Mouse (Mus musculus): ENCODE results near the gene Zfp740. TPM values are rescaled to one million over a fixed set of nuclear protein-coding genes. Genes with fewer than 3 reads are reported as not detected.

The Zfp740 gene
- polyA plus RNA-seq, 1 experiment from 2014 or later, result 50.1 TPM

DNA sequence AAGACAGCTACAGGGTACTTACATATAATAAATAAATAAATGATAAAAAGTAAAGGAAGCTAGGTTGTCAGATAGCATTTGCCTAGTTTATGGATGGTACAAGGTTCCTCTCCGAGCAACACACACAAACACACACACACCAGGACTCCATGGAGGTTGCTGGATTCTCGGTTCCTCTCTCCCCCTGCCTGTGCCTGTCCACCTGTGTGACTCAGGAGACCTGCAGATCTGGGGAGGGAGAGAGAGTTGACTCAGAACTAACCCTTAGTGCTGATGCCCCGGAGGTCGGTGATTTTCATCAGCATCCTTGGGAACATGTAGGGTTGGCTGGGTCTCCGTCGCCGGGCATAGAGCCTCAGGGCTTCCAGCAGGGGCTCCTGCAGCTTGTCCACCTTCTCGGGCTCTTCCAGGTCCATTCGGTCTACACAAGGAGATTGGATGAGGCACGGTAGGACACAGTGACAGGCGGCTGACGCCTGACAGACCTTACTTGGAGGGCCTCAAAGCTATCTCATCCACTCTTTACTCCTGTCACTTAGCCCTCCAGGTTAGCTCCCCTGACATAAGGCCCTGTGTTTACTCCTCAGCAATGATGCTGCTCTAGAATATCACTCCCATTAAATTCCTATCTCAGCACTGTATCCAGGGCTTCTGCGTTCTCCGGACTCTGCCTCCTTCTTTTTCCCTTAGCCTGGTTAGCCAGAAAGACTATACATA, 35.7 kb downstream of the Zfp740 start:
- peaks cover 34% of the 10 kb centered on the region for H3K27me3 ChIP-seq (ENCODE audit: insufficient read depth, poor library complexity, severe bottlenecking)
- H3K4me3 ChIP-seq, result no peak overlapping the region
- H3K9me3 ChIP-seq, result no peaks in the 10 kb centered on the region
- WGBS, result 78% methylated on average over 14 of the region's 14 CpGs
- no peak overlapping the region for H3K27ac ChIP-seq
- H3K36me3 ChIP-seq, result peaks cover 8% of the 10 kb centered on the region; the same call in 1 of the 2 replicates
- peaks cover 41% of the 10 kb centered on the region for H3K4me1 ChIP-seq
- no peak for DNase-seq (ENCODE audit: low spot score)

DNA sequence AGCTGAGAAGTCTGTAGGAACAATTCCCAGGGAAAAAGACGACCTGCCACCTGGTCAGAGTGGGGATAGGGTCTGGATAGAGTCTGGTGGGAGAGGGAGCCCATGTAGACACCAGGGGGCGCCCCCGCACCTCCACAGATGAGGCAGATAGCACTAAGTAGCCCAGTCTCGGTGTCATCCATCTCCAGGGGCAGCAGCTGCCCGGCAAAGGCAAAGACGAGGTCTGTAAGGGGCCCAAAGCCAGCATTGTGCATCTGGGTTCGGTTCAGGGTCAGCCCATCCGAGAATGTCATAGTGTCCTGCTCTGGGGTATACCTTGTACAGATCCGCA, 36.2 kb downstream of the Zfp740 start:
- no peaks in the 10 kb centered on the region for H3K9me3 ChIP-seq
- H3K27ac ChIP-seq, result no peak overlapping the region
- H3K4me1 ChIP-seq, result peaks cover 41% of the 10 kb centered on the region
- peak; percentile 89 for DNase-seq (ENCODE audit: low spot score)
- H3K27me3 ChIP-seq (ENCODE audit: insufficient read depth, poor library complexity, severe bottlenecking), result peaks cover 39% of the 10 kb centered on the region
- H3K4me3 ChIP-seq, result no peak overlapping the region
- peaks cover 8% of the 10 kb centered on the region; the same call in 1 of the 2 replicates for H3K36me3 ChIP-seq
- WGBS, result 14% methylated on average over 9 of the region's 9 CpGs

DNA sequence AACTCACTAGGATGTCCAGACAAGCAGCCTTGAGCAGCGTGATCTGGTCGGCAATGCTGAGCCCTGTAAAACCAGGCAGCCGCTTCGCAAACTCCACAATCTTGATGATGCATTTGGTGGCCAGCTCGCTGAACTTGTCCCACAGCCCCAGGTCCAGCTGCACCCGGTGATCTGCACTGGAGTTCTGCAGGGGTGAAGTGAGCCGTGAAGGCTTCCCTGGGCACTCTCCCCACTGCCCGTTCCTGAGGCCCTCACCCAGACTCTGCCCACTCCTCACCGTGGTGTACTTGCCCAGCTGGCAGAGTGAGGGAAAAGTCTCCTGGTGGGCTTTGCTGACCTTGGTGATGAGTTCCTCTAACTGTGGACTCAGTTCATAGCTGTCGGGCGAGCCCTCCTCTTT, 36.8 kb downstream of the Zfp740 start:
- no peak for DNase-seq (ENCODE audit: low spot score)
- 64% methylated on average over 11 of the region's 11 CpGs for WGBS
- Histone ChIP-seq H3K27ac (no peak overlapping the region), H3K36me3 (peaks cover 8% of the 10 kb centered on the region; the same call in 1 of the 2 replicates), H3K4me3 (no peak overlapping the region), H3K4me1 (peaks cover 41% of the 10 kb centered on the region), H3K27me3 (ENCODE audit: insufficient read depth, poor library complexity, severe bottlenecking) (peaks cover 46% of the 10 kb centered on the region), H3K9me3 (no peaks in the 10 kb centered on the region)

DNA sequence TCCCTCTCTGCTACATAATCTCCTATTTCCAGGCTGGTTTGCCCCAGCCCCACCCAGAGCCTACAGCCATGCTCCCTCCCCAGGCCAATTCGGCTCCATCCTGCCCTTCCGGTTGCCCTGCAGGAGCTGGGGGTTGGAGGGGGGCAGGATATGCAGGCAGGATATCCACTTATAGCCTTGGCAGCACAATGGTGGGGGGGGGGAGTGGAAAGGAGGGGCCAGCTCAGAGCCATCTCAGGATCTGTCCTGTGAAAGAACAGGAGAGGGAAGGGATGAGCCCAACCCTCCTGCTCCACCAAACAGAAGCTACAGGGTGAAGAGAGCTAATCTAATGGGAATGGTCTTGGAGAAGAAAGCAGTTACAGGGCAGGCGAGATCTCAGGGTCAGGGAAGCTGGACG, 37.6 kb downstream of the Zfp740 start:
- H3K27me3 ChIP-seq (ENCODE audit: insufficient read depth, poor library complexity, severe bottlenecking), result peaks cover 53% of the 10 kb centered on the region
- no peak overlapping the region for H3K4me3 ChIP-seq
- H3K4me1 ChIP-seq, result peaks cover 41% of the 10 kb centered on the region
- H3K27ac ChIP-seq, result no peak overlapping the region
- WGBS, result 49% methylated on average over 4 of the region's 4 CpGs
- DNase-seq (ENCODE audit: low spot score), result no peak
- peaks cover 4% of the 10 kb centered on the region; the same call in 1 of the 2 replicates for H3K36me3 ChIP-seq
- H3K9me3 ChIP-seq, result no peaks in the 10 kb centered on the region

DNA sequence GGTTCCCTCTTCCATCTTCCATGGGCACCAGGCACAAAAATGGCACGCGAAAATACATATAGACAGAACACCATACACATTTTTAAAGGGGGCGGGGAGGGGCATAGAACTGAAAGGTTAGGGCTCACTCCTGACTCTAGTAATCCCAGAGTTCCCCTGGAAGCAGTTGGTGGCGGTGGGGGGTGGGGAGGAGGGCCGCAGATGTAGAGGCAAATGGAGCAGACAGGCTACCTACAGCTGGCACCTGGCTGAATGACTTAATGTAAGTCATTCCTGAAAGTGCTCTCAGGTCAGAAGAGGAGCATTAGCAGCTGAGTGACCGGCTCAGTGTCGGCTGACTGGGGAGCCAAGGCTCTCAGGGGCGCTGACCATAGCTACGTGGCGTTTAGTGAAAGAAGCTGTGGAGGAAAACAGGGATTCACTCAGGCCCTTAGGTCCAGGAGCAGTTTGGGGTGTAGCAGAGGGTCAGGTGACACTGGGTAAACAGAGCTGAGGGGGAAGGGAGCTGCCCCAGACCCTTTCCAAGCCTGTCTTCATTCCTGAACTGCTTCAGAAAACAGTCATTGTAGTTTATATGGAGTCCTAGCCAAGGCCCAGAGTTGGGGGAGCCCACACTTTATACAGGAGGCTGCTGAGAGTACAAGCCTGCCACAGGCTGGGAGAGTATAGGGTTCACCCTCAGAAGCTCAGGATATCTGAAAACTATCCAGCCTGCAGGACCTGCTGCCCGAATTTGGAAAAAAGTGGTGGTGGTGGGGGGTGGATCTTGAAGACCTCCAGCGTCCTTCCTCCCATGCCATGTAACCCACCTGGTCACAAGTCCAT, 39.6 kb downstream of the Zfp740 start:
- Histone ChIP-seq H3K36me3 (0 out of 2 replicates have a peak, but pooled peaks cover 2% of the 10 kb centered on the region), H3K4me3 (no peak overlapping the region), H3K9me3 (no peaks in the 10 kb centered on the region), H3K27me3 (ENCODE audit: insufficient read depth, poor library complexity, severe bottlenecking) (peaks cover 61% of the 10 kb centered on the region), H3K27ac (peak overlapping the region; percentile 59; the same call in 1 of the 2 replicates), H3K4me1 (peaks cover 54% of the 10 kb centered on the region)
- DNase-seq (ENCODE audit: low spot score), result no peak
- WGBS, result 34% methylated on average over 12 of the region's 12 CpGs

DNA sequence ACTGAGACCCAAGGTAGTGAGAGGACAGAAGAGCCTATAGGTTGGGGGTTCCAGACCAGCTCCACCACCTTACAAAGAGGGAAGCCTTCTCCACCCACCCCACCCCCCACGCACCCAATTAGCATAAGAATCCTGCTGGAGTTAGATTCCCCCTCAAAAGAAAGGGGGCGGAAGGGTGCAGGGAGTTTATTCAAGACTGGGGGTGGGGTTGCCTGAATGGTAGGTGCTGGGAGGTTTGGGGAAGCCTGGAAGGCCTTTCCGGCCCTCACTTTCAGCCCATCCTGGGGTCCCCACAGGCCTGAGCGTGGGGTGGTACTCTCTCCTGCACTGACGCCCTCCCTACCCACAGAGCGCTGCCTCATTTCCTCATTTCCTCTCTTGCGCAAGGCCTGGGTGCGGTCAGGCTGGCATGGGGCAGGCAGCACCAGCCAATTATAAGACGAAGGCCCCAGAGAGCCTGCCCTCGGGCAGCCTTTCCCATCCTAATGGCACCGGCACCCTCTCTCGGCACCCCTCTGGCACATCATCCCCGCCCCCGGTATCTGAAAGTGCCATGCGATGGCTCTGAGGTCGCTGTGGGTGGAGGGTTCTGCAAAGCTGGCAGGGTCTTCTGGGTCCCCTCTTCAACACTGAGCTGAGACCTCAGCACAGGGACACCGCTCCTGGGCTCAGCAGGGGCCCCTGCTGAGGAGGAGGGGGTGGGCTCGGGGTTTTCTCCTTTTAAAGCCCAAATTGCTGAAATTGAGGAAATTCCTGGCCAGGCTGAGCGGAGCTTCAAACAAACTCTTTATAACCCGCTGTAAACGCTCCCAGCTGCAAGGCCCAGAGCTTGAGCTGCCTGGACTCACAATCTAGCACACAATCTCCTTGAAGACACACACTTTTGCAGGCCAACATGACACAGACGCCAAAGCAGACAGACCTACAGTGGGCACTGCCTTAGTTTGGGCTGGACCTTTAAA, 40.5 kb downstream of the Zfp740 start:
- Histone ChIP-seq H3K9me3 (no peaks in the 10 kb centered on the region), H3K4me3 (peak overlapping the region; percentile 73), H3K36me3 (0 out of 2 replicates have a peak, but pooled peaks cover 2% of the 10 kb centered on the region), H3K27ac (peak overlapping the region; percentile 59), H3K4me1 (peaks cover 62% of the 10 kb centered on the region), H3K27me3 (ENCODE audit: insufficient read depth, poor library complexity, severe bottlenecking) (peaks cover 64% of the 10 kb centered on the region)
- 14% methylated on average over 22 of the region's 22 CpGs for WGBS
- no peak for DNase-seq (ENCODE audit: low spot score)

DNA sequence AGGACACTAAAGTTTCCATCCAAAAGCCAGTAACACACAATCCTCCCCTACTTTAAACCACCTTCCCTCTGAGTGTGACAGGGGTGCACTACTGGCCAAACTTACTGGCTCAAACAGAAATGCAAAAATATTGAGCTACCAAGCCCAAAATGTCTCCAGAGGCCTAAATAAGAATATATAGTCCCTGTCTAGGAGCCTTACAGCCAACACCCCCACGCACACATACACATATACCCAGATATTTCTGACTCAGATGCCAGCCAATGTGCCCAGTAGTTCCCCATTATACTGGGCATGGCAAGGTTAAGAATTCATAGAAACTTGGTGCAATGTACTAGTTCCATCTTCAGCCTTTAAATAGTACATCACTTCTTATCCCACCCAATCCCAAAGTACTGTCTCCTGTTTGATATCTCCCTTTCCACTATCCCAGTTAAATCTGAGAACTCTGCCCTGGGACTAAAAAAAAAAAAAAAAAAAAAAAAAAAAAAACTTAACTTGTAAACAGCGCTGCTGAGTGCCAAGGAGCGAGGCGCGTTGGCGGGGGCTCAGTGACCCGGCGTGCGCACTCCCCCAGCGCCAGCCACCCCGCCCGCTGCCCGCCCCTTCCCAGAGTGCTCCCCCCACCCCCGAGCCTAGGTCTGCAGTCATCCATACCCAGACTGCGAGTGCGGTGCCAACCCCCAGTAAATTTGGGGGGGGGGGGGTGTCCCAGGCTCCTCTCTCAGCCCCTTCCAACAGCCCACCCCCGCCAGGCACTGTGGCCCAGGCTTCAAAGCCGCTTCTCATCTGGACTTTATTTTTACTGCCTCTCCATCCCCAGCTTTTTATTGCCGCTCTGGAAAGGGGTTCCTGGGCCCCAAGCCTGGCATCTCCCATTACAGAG, 41.5 kb downstream of the Zfp740 start:
- WGBS, result 14% methylated on average over 19 of the region's 19 CpGs
- Histone ChIP-seq H3K4me3 (peak overlapping the region; percentile 73), H3K27ac (peak overlapping the region; percentile 59; the same call in 1 of the 2 replicates), H3K36me3 (0 out of 2 replicates have a peak, but pooled peaks cover 2% of the 10 kb centered on the region), H3K9me3 (no peaks in the 10 kb centered on the region), H3K27me3 (ENCODE audit: insufficient read depth, poor library complexity, severe bottlenecking) (peaks cover 74% of the 10 kb centered on the region), H3K4me1 (peaks cover 69% of the 10 kb centered on the region)
- no peak for DNase-seq (ENCODE audit: low spot score)

DNA sequence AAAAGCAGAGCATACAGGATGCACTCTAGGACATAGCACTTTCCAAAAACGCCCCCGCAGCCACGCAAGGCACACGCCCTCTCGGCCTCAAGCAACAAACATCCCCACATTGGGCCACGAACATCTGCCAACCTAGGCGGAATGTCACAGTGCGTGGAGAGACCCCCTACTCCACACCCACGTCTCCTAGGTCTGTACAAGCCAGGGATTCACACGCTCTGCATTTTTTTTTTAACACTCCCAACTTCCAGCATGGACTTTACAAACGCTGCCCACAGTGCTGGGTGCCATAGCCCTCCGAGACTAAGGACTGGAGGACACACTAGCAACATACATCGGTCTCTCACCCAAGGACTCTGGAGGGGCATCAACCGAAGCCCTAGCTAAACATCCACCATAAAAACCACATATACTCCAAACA, 42.4 kb downstream of the Zfp740 start:
- peaks cover 78% of the 10 kb centered on the region for H3K27me3 ChIP-seq (ENCODE audit: insufficient read depth, poor library complexity, severe bottlenecking)
- H3K9me3 ChIP-seq, result no peaks in the 10 kb centered on the region
- H3K36me3 ChIP-seq, result 0 out of 2 replicates have a peak, but pooled peaks cover 2% of the 10 kb centered on the region
- peak overlapping the region; percentile 73 for H3K4me3 ChIP-seq
- peak overlapping the region; percentile 90 for H3K27ac ChIP-seq
- DNase-seq (ENCODE audit: low spot score), result no peak
- 3% methylated on average over 14 of the region's 14 CpGs for WGBS
- H3K4me1 ChIP-seq, result peaks cover 78% of the 10 kb centered on the region

DNA sequence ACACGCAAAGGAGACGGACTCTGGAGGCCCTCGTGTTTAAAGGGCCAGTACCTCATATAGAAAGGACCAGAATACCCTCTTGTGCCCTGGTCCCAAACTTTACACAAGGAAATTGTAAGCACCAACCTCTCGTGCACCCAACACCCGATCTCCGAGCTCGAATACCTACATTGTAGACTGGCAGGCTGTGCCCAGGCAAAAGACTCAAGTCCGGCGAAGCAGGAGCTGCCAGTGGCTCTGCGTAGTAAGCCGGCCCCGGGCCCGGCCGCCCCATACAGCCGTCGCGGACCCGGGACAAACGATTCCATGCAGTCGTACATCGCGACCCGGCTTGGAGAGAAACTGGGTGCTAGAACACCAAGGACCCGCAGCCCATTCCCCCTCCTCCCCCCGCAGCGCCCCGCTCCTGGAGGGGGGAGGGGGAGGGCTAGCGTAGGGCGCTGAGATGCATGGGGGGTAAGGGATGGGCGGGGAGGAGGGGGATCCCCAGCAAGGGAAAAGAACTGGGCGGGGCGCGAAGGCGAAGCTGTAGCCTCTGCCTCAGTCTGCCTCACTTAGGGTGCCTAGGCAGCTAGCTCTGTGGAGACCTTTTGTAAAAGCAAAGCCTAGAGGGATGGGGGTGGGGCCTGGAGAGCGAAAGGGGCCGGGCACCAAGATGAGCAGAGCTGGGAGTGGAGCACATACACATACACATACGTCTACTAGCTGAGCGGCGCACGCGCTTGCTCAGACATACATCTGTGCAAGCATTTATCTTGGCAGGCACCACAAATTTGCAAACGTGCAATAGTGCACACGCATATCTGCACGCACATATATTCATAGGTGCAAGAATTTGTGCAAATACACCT, 43.1 kb downstream of the Zfp740 start:
- Histone ChIP-seq H3K4me1 (peaks cover 77% of the 10 kb centered on the region), H3K27me3 (ENCODE audit: insufficient read depth, poor library complexity, severe bottlenecking) (peaks cover 80% of the 10 kb centered on the region), H3K36me3 (no peaks in the 10 kb centered on the region), H3K4me3 (peak overlapping the region; percentile 73), H3K9me3 (no peaks in the 10 kb centered on the region), H3K27ac (peak overlapping the region; percentile 90)
- DNase-seq (ENCODE audit: low spot score), result peak; percentile 87
- under 1% methylated on average over 37 of the region's 44 CpGs for WGBS

DNA sequence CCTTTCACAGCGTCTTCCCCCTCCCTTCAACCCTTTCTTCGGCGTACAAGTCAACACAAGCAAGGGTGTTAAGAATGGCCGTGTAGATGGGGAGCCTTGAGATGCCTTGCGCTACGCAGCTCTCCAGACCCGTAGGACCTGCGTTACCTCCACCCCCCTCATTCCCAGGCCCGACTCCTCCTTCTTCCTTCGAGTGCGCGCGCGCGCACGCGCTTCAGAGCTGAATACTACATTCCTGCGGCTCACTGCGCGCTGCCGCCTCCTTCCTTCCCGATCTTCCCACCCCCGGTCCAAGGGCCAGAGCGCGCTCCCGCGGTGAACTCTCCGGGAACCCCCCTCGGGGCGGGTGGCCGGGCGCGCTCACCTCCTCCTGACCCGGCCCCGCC, 43.8 kb downstream of the Zfp740 start:
- H3K4me1 ChIP-seq, result peaks cover 82% of the 10 kb centered on the region
- under 1% methylated on average over 35 of the region's 35 CpGs for WGBS

More for the DNA sequence above, 43.8 kb downstream of the Zfp740 start:
- Histone ChIP-seq H3K9me3 (no peaks in the 10 kb centered on the region), H3K27ac (peak overlapping the region; percentile 90), H3K4me3 (peak overlapping the region; percentile 73), H3K27me3 (ENCODE audit: insufficient read depth, poor library complexity, severe bottlenecking) (peaks cover 80% of the 10 kb centered on the region), H3K36me3 (no peaks in the 10 kb centered on the region)
- peak; percentile 93 for DNase-seq (ENCODE audit: low spot score)
